Mouse (Mus musculus) gonadal fat pad, adult 2 months (tissue): ENCODE data around the gene Gm49321. TPM values are rescaled to one million over a fixed set of nuclear protein-coding genes. Genes with fewer than 3 reads are reported as not detected.

ENCODE experiments used
- DNase-seq: peaks from one replicate; pipeline ENCODE4 v3.0.0-alpha.2; 2012; ENCODE audit warnings: low read depth
- polyA plus RNA-seq: library from polyadenylated mRNA; depleted of rRNA; stranded (reverse); fragments of >200 nt; gene quantifications from 2 replicates; pipeline ENCODE4 v1.2.3, GENCODE M21; 2012; rRNA removed

Gene Gm49321
- polyA plus RNA-seq, 1 experiment = not detected

GRCm38 (mm10) chr12:74009448-74009911, 72.0 kb downstream of the Gm49321 start:
- no peak for DNase-seq

GRCm38 (mm10) chr12:74013739-74014138, 76.3 kb downstream of the Gm49321 start:
- no peak for DNase-seq

- no peak for DNase-seq
These were observed 77.4 kb downstream of the Gm49321 start for GRCm38 (mm10) chr12:74014739-74015270.

GRCm38 (mm10) chr12:74015491-74015890, 78.0 kb downstream of the Gm49321 start:
- DNase-seq = no peak

Other genes with a start within 250 kb of the Gm49321 start
- 24.0 and 27.5 TPM in 2 replicates for gene Hif1a, start 36.3 kb upstream of the Gm49321 start, polyA plus RNA-seq
- 6.8 and 11.4 TPM in 2 replicates for gene Snapc1, start 26.8 kb downstream of the Gm49321 start, polyA plus RNA-seq
- gene Syt16, start 60.0 kb downstream of the Gm49321 start, polyA plus RNA-seq = 0.04 TPM in 1 of 2 replicates, not detected in the other